Mouse (Mus musculus) thymus, postnatal 4 days (tissue): ENCODE data around the gene Pde8a.

Source experiments
- DNase-seq: peaks from one replicate; pipeline ENCODE4 v3.0.0; 2021

Gene Pde8a

GRCm38 (mm10) chr7:81212261-81212681 is 1.1 kb upstream of the Pde8a start:
- DNase-seq = peak; percentile 75

GRCm38 (mm10) chr7:81212697-81213346 is 574 bp upstream of the Pde8a start:
- DNase-seq = peak; percentile 97

- DNase-seq = no peak
Measured at GRCm38 (mm10) chr7:81214153-81214907, 934 bp downstream of the Pde8a start.

GRCm38 (mm10) chr7:81215950-81216349 is 2.6 kb downstream of the Pde8a start:
- no peak for DNase-seq

GRCm38 (mm10) chr7:81219321-81219720 is 5.9 kb downstream of the Pde8a start:
- DNase-seq = no peak

- no peak for DNase-seq
Measured at GRCm38 (mm10) chr7:81220381-81220780, 7.0 kb downstream of the Pde8a start.

- DNase-seq = no peak
Measured at GRCm38 (mm10) chr7:81224260-81224659, 10.9 kb downstream of the Pde8a start.

- no peak for DNase-seq
Measured at GRCm38 (mm10) chr7:81230091-81230792, 16.8 kb downstream of the Pde8a start.

- DNase-seq = no peak
Measured at GRCm38 (mm10) chr7:81232674-81233073, 19.3 kb downstream of the Pde8a start.

- no peak for DNase-seq
Measured at GRCm38 (mm10) chr7:81235117-81235516, 21.7 kb downstream of the Pde8a start.

- DNase-seq = no peak
Measured at GRCm38 (mm10) chr7:81235600-81236223, 22.3 kb downstream of the Pde8a start.

- no peak for DNase-seq
Measured at GRCm38 (mm10) chr7:81243361-81243760, 30.0 kb downstream of the Pde8a start.

- no peak for DNase-seq
Measured at GRCm38 (mm10) chr7:81249854-81250279, 36.5 kb downstream of the Pde8a start.

GRCm38 (mm10) chr7:81250601-81251000 is 37.2 kb downstream of the Pde8a start:
- DNase-seq = no peak

GRCm38 (mm10) chr7:81251521-81251920 is 38.1 kb downstream of the Pde8a start:
- DNase-seq = no peak

GRCm38 (mm10) chr7:81253317-81253716 is 39.9 kb downstream of the Pde8a start:
- DNase-seq = no peak

GRCm38 (mm10) chr7:81254579-81254978 is 41.2 kb downstream of the Pde8a start:
- DNase-seq = no peak

- no peak for DNase-seq
Measured at GRCm38 (mm10) chr7:81255456-81255855, 42.1 kb downstream of the Pde8a start.

- DNase-seq = no peak
Measured at GRCm38 (mm10) chr7:81256773-81257172, 43.4 kb downstream of the Pde8a start.

- no peak for DNase-seq
Measured at GRCm38 (mm10) chr7:81261548-81261947, 48.2 kb downstream of the Pde8a start.

GRCm38 (mm10) chr7:81272908-81273307 is 59.5 kb downstream of the Pde8a start:
- no peak for DNase-seq

- no peak for DNase-seq
Measured at GRCm38 (mm10) chr7:81278966-81279365, 65.6 kb downstream of the Pde8a start.

- DNase-seq = no peak
Measured at GRCm38 (mm10) chr7:81281240-81281639, 67.8 kb downstream of the Pde8a start.
